Mouse (Mus musculus): ENCODE data around the gene Olfr766-ps1.
"Not testable (repeated sequence)": the region's sequence is repeated elsewhere in the genome, so short reads cannot be mapped to it uniquely, and the experiment has no call there.

Gene Olfr766-ps1

DNA sequence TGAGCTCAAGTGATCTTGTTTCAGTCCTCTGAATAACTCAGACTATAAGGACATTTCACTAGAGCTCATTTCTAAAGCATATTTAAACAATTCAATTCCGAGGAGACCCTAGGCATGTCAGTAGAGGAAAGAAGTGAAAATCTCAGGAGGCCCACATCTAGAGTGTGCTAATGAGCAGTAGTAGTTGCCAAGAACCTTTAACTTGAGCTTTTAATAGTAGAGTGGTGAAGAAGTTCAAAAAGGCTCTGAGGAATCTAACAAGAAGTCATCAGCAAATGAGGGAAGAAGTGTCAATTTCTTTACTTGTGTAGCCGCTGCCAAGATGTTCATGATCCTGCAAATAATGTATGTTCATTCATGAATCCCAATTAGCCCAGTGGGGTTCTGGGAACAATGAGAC lies at the start of gene Olfr766-ps1:
Gene Olfr766-ps1 (minus strand): TSS at position 101 of the 400 bp plus-strand sequence.
- DNase-seq: no peak

GRCm38 (mm10) chr10:129117761-129118160 lies 49.0 kb upstream of the Olfr766-ps1 start, which contains the start of gene Olfr769:
TSS of gene Olfr769 (minus strand) at chr10:129117861.
- no peak for DNase-seq

GRCm38 (mm10) chr10:129115146-129115545 lies 46.4 kb upstream of the Olfr766-ps1 start:
- no peak for DNase-seq

- DNase-seq: no peak
Measured at GRCm38 (mm10) chr10:129101231-129101630, 32.5 kb upstream of the Olfr766-ps1 start.

DNA sequence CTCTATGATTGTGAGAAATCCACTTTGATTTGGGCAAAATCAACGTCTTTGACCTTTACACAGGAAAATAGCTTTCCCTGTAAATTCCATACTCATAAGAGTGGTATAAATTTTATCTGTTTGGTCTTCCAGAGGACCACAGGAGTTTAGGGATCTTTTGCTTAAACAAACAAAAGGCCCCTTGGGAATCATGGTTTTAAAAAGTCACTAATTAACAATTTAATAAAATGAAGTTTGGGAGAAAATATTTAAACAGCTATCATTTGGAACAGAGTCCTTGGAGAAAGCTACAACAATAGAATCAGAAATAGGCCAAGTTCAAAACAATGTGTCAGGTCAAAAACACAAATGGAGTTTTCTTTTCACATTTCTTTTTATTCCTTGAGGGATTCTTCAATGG lies 30.5 kb upstream of the Olfr766-ps1 start, which contains the start of gene Olfr768:
Gene Olfr768 (minus strand): TSS at position 101 of the 400 bp plus-strand sequence.
- no peak for DNase-seq

- DNase-seq: not testable (repeated sequence)
Measured at GRCm38 (mm10) chr10:129082810-129083209, 14.0 kb upstream of the Olfr766-ps1 start, which contains the start of gene Olfr767. TSS of gene Olfr767 (minus strand) at chr10:129082910.

DNA sequence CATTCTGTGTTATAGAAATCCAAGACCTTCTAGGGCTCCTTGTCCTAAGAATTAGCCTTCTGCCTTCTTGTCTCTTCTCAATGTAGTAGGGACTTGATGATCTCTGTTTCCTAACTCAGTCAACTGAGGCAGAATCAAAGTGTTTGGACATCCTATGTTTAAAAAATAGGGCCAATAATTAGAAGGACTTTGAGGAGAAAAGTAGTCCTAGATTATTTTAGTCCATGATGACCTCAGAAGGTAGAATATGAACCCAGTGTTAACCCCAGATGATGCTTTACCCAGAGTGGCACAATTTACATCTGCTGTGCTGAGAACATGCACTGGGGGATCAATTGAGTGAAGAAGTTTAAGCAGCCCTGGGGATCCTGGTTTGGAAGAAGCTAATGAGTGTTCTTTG lies 18.9 kb downstream of the Olfr766-ps1 start, which contains the start of gene Olfr765:
Gene Olfr765 (minus strand): TSS at position 101 of the 400 bp plus-strand sequence.
- DNase-seq: not testable (repeated sequence)

GRCm38 (mm10) chr10:129039796-129040195 lies 29.0 kb downstream of the Olfr766-ps1 start, which contains the start of gene Olfr764-ps1:
TSS of gene Olfr764-ps1 (minus strand) at chr10:129039896.
- no peak for DNase-seq

GRCm38 (mm10) chr10:129028343-129028742 lies 40.4 kb downstream of the Olfr766-ps1 start:
- no peak for DNase-seq

GRCm38 (mm10) chr10:129026018-129026662 lies 42.6 kb downstream of the Olfr766-ps1 start:
- peak; percentile 53 for DNase-seq

- DNase-seq: no peak
Measured at GRCm38 (mm10) chr10:129023319-129023718, 45.5 kb downstream of the Olfr766-ps1 start.

GRCm38 (mm10) chr10:129014477-129014876 lies 54.3 kb downstream of the Olfr766-ps1 start:
- DNase-seq: no peak

Measured in right cerebral cortex, postnatal 4 days (tissue).